Mouse (Mus musculus): Measurements from ENCODE around the gene Zfp276.
"Not testable (repeated sequence)": the region's sequence is repeated elsewhere in the genome, so short reads cannot be mapped to it uniquely, and the experiment has no call there.

- TF ChIP-seq CTCF (IDR thresholded peaks at IDR 0.05; ENCODE audit: low read depth, low read length); POLR2A (IDR thresholded peaks at IDR 0.05; ENCODE audit: extremely low read depth, insufficient read depth, low read length): not testable (repeated sequence)
Measured at GRCm38 (mm10) chr8:123230326-123230725, 23.7 kb upstream of the Zfp276 start.
